Mouse (Mus musculus) spleen, adult 2 months (tissue): Measurements from ENCODE around the gene Cd207. TPM values are rescaled to one million over a fixed set of nuclear protein-coding genes. Genes with fewer than 3 reads are reported as not detected.

Experiments used
- DNase-seq, 2 experiments: peaks; one replicate each; pipeline versions ENCODE4 v3.0.0 to v3.0.0-alpha.2; 2012 to 2021; ENCODE audit warnings: low spot score in 2 of 2, low read depth in 1 of 2
- H3K27ac ChIP-seq: fragments of 200-500 bp; 2 replicates; pipeline ENCODE4 v1.5.1; 2012; ENCODE audit warnings: low read length, inconsistent platforms; ENCODE audit not compliant: insufficient read depth
- H3K27me3 ChIP-seq: fragments of 200-500 bp; 2 replicates; pipeline ENCODE4 v1.6.1; 2012; ENCODE audit warnings: mild to moderate bottlenecking, moderate library complexity, low read length, inconsistent platforms; ENCODE audit not compliant: control insufficient read depth, insufficient read depth
- H3K36me3 ChIP-seq: fragments of 200-500 bp; 2 replicates; pipeline ENCODE4 v1.6.1; 2012; ENCODE audit warnings: mild to moderate bottlenecking, low read length, inconsistent platforms; ENCODE audit not compliant: control insufficient read depth, insufficient read depth
- H3K4me1 ChIP-seq: fragments of 200-500 bp; 2 replicates; pipeline ENCODE4 v1.6.1; 2011; ENCODE audit warnings: inconsistent platforms; ENCODE audit not compliant: control insufficient read depth, insufficient read depth, insufficient read length
- H3K4me3 ChIP-seq: fragments of 200-500 bp; 2 replicates; pipeline ENCODE4 v1.5.1; 2011; ENCODE audit warnings: mild to moderate bottlenecking, inconsistent platforms; ENCODE audit not compliant: insufficient read depth, insufficient read length; ENCODE audit errors: extremely low read depth
- CTCF ChIP-seq: fragments of 200-500 bp; IDR thresholded peaks from 2 replicates; pipeline ENCODE4 v1.5.1; 2011; ENCODE audit warnings: mild to moderate bottlenecking, inconsistent platforms; ENCODE audit not compliant: insufficient read depth, insufficient read length, insufficient replicate concordance; ENCODE audit errors: extremely low read depth
- POLR2A ChIP-seq: fragments of 200-500 bp; IDR thresholded peaks from 2 replicates; pipeline ENCODE4 v1.6.1; 2011; ENCODE audit warnings: low read depth, low read length, inconsistent platforms
- WGBS: fragments of 180-500 bp; shearing (Covaris S2); methylation state at CpG from one replicate; pipeline ENCODE4 v1.1.7; 2018; 5-methylcytosine and 5-hydroxymethylcytosine counted together
- polyA plus RNA-seq: library from polyadenylated mRNA; depleted of rRNA; stranded (reverse); fragments of >200 nt; gene quantifications from 2 replicates; pipeline ENCODE4 v1.2.3, GENCODE M21; 2012

Cd207 gene
- polyA plus RNA-seq, 1 experiment = 3.4 TPM

GRCm38 (mm10) chr6:83696684-83697083, 19.0 kb upstream of the Cd207 start:
- H3K4me3 ChIP-seq = no peak overlapping the region
- no peaks in the 10 kb centered on the region for H3K4me1 ChIP-seq
- no peaks in the 10 kb centered on the region for H3K36me3 ChIP-seq
- no peak for DNase-seq
- 1% methylated on average over 7 of the region's 7 CpGs for WGBS
- H3K27me3 ChIP-seq = peaks cover 8% of the 10 kb centered on the region
- TF ChIP-seq CTCF = no peak
- no peak for TF ChIP-seq POLR2A
- no peak overlapping the region for H3K27ac ChIP-seq

GRCm38 (mm10) chr6:83695731-83696130, 18.1 kb upstream of the Cd207 start:
- TF ChIP-seq CTCF = no peak
- no peak overlapping the region for H3K27ac ChIP-seq

GRCm38 (mm10) chr6:83693835-83694234, 16.2 kb upstream of the Cd207 start:
- H3K27ac ChIP-seq = no peak overlapping the region
- peak; percentile 16 to 39 for DNase-seq
- TF ChIP-seq POLR2A (no peak), CTCF (peak; percentile 45; the same call in 1 of the 2 replicates)
- no peak overlapping the region for H3K4me3 ChIP-seq
- H3K36me3 ChIP-seq = no peaks in the 10 kb centered on the region
- H3K27me3 ChIP-seq = peaks cover 2% of the 10 kb centered on the region; the same call in 1 of the 2 replicates
- no peaks in the 10 kb centered on the region for H3K4me1 ChIP-seq
- WGBS = 1% methylated on average over 9 of the region's 9 CpGs

More at GRCm38 (mm10) chr6:83695731-83696130, 18.1 kb upstream of the Cd207 start:
- Histone ChIP-seq H3K4me1 (no peaks in the 10 kb centered on the region), H3K27me3 (peaks cover 6% of the 10 kb centered on the region), H3K36me3 (no peaks in the 10 kb centered on the region), H3K4me3 (no peak overlapping the region)
- WGBS = 13% methylated on average over 3 of the region's 3 CpGs
- no peak for DNase-seq

- TF ChIP-seq CTCF = no peak
- TF ChIP-seq POLR2A = no peak
- Histone ChIP-seq H3K36me3 (no peaks in the 10 kb centered on the region), H3K4me1 (no peaks in the 10 kb centered on the region), H3K27ac (no peak overlapping the region), H3K27me3 (peaks cover 2% of the 10 kb centered on the region; the same call in 1 of the 2 replicates), H3K4me3 (no peak overlapping the region)
- WGBS = 9% methylated on average over 12 of the region's 12 CpGs
- DNase-seq = no peak
Observed at GRCm38 (mm10) chr6:83692962-83693361, 15.3 kb upstream of the Cd207 start.

- TF ChIP-seq POLR2A (no peak), CTCF (no peak)
- Histone ChIP-seq H3K27me3 (no peaks in the 10 kb centered on the region), H3K36me3 (no peaks in the 10 kb centered on the region), H3K4me3 (no peak overlapping the region), H3K4me1 (no peaks in the 10 kb centered on the region), H3K27ac (no peak overlapping the region)
- DNase-seq = no peak
- 44% methylated on average over 2 of the region's 2 CpGs for WGBS
Observed at GRCm38 (mm10) chr6:83690936-83691335, 13.3 kb upstream of the Cd207 start.

DNA sequence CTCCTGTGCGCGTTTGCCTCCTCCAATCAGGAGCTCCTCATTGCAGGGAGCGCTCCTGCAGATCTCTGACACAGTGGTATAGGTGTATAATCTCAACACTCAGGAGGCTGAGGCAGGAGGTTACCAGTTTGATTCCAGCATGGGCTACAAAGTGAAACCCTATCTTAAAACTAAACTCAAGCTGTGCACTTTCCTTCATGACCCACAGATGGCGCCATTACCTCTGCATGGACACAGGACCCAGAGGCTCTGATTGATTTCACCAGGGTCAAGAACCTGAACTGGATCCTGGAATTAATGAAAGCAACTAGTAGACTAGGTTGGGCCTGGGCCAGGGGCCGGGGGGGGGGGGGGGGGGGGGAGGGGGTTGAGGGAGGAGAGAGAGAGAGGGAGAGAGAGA, 12.6 kb upstream of the Cd207 start:
- no peaks in the 10 kb centered on the region for H3K27me3 ChIP-seq
- no peak overlapping the region for H3K27ac ChIP-seq
- 35% methylated on average over 4 of the region's 5 CpGs for WGBS
- no peaks in the 10 kb centered on the region for H3K36me3 ChIP-seq
- DNase-seq = peak; percentile 8 to 24
- H3K4me1 ChIP-seq = no peaks in the 10 kb centered on the region
- TF ChIP-seq CTCF (peak; percentile 56; the same call in 1 of the 2 replicates), POLR2A (no peak)
- no peak overlapping the region for H3K4me3 ChIP-seq

DNA sequence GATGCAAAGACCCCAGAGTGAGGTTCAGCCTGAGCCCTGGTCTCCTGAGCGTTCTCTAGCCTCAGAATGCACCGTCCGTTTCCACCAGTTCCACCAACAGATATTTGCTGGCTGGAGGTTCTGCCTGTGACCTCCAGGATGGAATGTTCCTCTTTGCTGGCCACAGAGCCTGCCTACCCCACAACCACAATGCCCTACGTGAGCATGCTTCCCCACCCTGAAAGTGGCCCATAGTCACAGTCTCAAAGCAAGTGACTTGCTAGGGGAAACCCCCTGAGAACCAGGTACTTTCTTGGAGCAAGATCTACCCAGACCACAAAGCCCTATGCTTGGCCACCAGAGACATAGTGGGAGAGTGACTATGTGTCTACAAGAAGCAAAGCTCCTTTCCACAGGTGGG, 11.7 kb upstream of the Cd207 start:
- no peaks in the 10 kb centered on the region for H3K4me1 ChIP-seq
- TF ChIP-seq POLR2A = no peak
- no peak for TF ChIP-seq CTCF
- H3K4me3 ChIP-seq = no peak overlapping the region
- no peak overlapping the region for H3K27ac ChIP-seq
- 14% methylated on average over 4 of the region's 4 CpGs for WGBS
- H3K27me3 ChIP-seq = no peaks in the 10 kb centered on the region
- no peaks in the 10 kb centered on the region for H3K36me3 ChIP-seq
- no peak for DNase-seq
